Mouse (Mus musculus) cerebellum, adult 2 months (tissue): ENCODE measurements at regions not wholly inside any gene's neighbourhood (a gene's known extent, or its start where the extent isn't known, plus 50 kb on each side); places are given as distances from the start of the nearest gene placed in this dataset.

Experiments
- DNase-seq, 2 experiments: peaks; one replicate each; pipeline ENCODE4 v3.0.0; 2021
- H3K27ac ChIP-seq: fragments of 200-500 bp; 2 replicates; pipeline ENCODE4 v1.5.1; 2012; ENCODE audit warnings: low read length, control low read depth, inconsistent platforms; ENCODE audit not compliant: insufficient read depth
- H3K27me3 ChIP-seq: fragments of 200-500 bp; 2 replicates; pipeline ENCODE4 v1.6.1; 2012; ENCODE audit warnings: inconsistent platforms, mild to moderate bottlenecking, low read length, moderate library complexity; ENCODE audit not compliant: control insufficient read depth, insufficient read depth
- H3K4me1 ChIP-seq: fragments of 200-500 bp; 2 replicates; pipeline ENCODE4 v1.6.1; 2011; ENCODE audit warnings: low read length; ENCODE audit not compliant: control insufficient read depth, insufficient read depth
- H3K4me3 ChIP-seq: fragments of 200-500 bp; replicated peaks from 2 replicates; pipeline ENCODE3; 2011; ENCODE audit warnings: mild to moderate bottlenecking, low read depth, low read length, control low read depth; ENCODE audit not compliant: insufficient read depth
- CTCF ChIP-seq: fragments of 200-500 bp; IDR thresholded peaks from 2 replicates; pipeline ENCODE4 v1.5.1; 2011; ENCODE audit warnings: low read depth, mild to moderate bottlenecking, control low read depth, low read length, moderate library complexity, borderline replicate concordance; ENCODE audit not compliant: insufficient read depth
- POLR2A ChIP-seq: fragments of 200-500 bp; IDR thresholded peaks from 2 replicates; pipeline ENCODE4 v1.6.1; 2011; ENCODE audit warnings: low read length, control low read depth, borderline replicate concordance; ENCODE audit not compliant: insufficient read depth
- WGBS: fragments of 180-500 bp; shearing (Covaris S2); methylation state at CpG from one replicate; pipeline ENCODE4 v1.1.7; 2018; 5-methylcytosine and 5-hydroxymethylcytosine counted together

- 92% methylated on average over 4 of the region's 4 CpGs for WGBS
- H3K4me3 ChIP-seq, result no peak overlapping the region
- TF ChIP-seq POLR2A, result no peak
- no peak for TF ChIP-seq CTCF
- no peaks in the 10 kb centered on the region for H3K27me3 ChIP-seq
- no peaks in the 10 kb centered on the region for H3K4me1 ChIP-seq
- DNase-seq, result no peak
- H3K27ac ChIP-seq, result no peak overlapping the region
Observed at GRCm38 (mm10) chr3:42286471-42286870, 544.1 kb downstream of the D3Ertd751e start.

GRCm38 (mm10) chr3:42312424-42312823, 570.0 kb downstream of the D3Ertd751e start:
- TF ChIP-seq CTCF (no peak), POLR2A (no peak)
- Histone ChIP-seq H3K4me3 (no peak overlapping the region), H3K4me1 (no peaks in the 10 kb centered on the region), H3K27ac (no peak overlapping the region), H3K27me3 (no peaks in the 10 kb centered on the region)
- no peak for DNase-seq
- 80% methylated on average over 1 of the region's 1 CpGs for WGBS

DNA sequence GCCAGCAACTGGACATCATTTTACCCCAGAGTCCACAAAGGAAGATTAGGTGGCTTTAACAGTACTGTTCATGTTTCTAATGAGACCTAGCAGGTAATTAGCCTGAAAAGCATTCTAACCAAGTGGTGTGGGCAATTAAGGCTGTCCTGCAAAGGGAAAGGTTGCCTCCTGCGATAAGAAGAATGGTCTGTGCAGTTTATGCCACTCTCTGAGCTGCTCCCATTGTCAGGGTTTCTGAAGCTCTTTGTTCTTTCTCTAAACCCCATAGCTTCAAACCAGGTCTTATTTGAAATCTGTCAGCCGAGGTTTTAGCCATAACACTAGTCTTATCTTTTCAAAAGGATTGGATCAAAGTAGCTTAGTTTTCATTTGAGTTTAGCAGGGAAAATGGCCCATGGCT, 585.3 kb downstream of the D3Ertd751e start:
- Histone ChIP-seq H3K4me3 (no peak overlapping the region), H3K4me1 (no peaks in the 10 kb centered on the region), H3K27me3 (no peaks in the 10 kb centered on the region), H3K27ac (no peak overlapping the region)
- 36% methylated on average over 2 of the region's 2 CpGs for WGBS
- TF ChIP-seq CTCF, result no peak
- TF ChIP-seq POLR2A, result no peak
- DNase-seq, result no peak

- Histone ChIP-seq H3K27ac (no peak overlapping the region), H3K4me1 (no peaks in the 10 kb centered on the region), H3K27me3 (no peaks in the 10 kb centered on the region), H3K4me3 (no peak overlapping the region)
- TF ChIP-seq POLR2A, result no peak
- no peak for TF ChIP-seq CTCF
- 57% methylated on average over 2 of the region's 2 CpGs for WGBS
- no peak for DNase-seq
Observed at GRCm38 (mm10) chr3:42342806-42343205, 600.4 kb downstream of the D3Ertd751e start.

DNA sequence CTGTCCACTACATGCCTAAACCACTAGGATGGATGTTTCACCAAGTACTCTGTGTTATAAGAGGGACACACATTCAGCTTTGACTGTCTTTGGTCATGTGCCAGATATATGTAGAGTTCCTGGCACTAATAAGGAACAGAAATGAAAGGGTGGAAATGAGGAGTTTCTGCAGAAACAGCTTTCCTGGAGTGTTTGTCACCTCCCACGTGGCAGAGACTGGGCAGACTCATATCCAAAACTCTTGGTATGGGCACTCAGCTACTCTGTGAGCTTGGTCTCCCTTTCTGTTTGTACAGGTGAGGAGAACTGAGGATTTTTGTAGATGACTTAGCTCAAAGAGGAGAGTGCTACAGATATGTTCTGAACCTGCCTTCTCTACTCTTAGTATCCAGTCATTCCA, 634.4 kb downstream of the D3Ertd751e start:
- TF ChIP-seq POLR2A (no peak), CTCF (no peak)
- no peaks in the 10 kb centered on the region for H3K4me1 ChIP-seq
- WGBS, result 3% methylated on average over 1 of the region's 1 CpGs
- H3K27ac ChIP-seq, result no peak overlapping the region
- no peak overlapping the region for H3K4me3 ChIP-seq
- no peaks in the 10 kb centered on the region for H3K27me3 ChIP-seq
- DNase-seq, result no peak

GRCm38 (mm10) chr3:42382151-42382550, 639.7 kb downstream of the D3Ertd751e start:
- H3K4me3 ChIP-seq, result no peak overlapping the region
- no peaks in the 10 kb centered on the region for H3K4me1 ChIP-seq
- no peaks in the 10 kb centered on the region for H3K27me3 ChIP-seq
- no peak overlapping the region for H3K27ac ChIP-seq
- TF ChIP-seq CTCF (no peak), POLR2A (no peak)
- 40% methylated on average over 5 of the region's 5 CpGs for WGBS
- DNase-seq, result peak; percentile 50 to 77

DNA sequence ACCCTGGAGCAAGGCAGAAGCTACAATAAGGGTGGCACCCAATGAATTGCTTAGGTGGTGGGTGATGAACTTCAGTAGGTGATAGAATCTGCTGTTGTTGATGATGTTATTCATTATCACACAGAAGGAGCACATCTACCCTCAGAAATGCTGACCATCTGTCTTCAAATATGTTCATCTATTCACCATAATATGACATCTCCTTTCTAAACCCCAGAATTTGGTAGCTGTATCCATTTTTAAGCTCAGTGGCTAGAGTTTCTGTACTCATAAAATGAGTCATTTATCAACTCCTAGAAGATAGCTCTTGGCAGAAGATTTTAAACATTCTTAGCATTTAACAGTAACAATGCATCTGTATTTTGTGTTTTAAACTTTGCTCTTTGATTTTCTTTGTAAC, 660.3 kb downstream of the D3Ertd751e start:
- DNase-seq, result no peak
- Histone ChIP-seq H3K27me3 (no peaks in the 10 kb centered on the region), H3K4me3 (no peak overlapping the region), H3K4me1 (no peaks in the 10 kb centered on the region), H3K27ac (no peak overlapping the region)
- TF ChIP-seq CTCF (no peak), POLR2A (no peak)

DNA sequence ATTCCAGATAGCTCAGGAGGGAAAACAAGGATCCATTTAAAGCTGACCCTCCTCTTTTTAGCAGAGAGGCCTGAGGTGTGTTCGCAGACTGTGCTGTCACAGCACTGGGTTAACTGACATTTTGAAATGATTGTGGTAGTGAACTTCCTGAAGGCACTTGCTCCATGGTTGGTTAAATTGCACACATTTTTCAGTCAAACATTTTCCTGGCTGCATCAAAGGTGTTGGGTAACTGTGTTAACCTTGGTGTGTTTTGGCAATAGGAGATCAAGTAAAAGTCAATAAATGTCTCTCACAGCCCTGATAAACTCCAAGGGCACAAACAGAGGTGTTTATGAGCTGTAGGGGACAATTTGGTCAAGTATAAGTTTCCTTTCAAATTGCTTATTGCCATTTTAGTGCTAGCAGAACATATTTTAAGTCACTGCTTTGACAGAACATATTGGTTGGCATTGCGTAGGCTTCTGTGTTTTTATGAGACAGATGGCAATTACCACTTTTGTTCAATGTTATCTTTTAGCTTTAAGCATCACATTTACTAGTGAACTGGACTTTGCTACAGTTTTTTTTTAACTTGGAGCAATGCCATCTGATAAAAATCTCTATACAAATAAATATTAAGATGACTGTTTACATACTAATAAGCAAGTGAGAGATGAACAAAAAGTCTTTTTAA, 666.7 kb downstream of the D3Ertd751e start:
- 82% methylated on average over 2 of the region's 2 CpGs for WGBS
- no peak for DNase-seq
- no peaks in the 10 kb centered on the region for H3K27me3 ChIP-seq
- H3K4me3 ChIP-seq, result no peak overlapping the region
- no peaks in the 10 kb centered on the region for H3K4me1 ChIP-seq
- TF ChIP-seq CTCF (no peak), POLR2A (no peak)
- no peak overlapping the region for H3K27ac ChIP-seq
